Mouse (Mus musculus) heart, adult 2 months (tissue): ENCODE data around the gene Smarcd2. TPM values are rescaled to one million over a fixed set of nuclear protein-coding genes. Genes with fewer than 3 reads are reported as not detected.
"Not testable (repeated sequence)": the region's sequence is repeated elsewhere in the genome, so short reads cannot be mapped to it uniquely, and the experiment has no call there.

Source experiments
- DNase-seq, 2 experiments: peaks; one replicate each; pipeline ENCODE4 v3.0.0; 2021
- H3K27ac ChIP-seq: fragments of 200-600 bp; 2 replicates; pipeline ENCODE4 v1.8.1; 2022
- H3K27me3 ChIP-seq: fragments of 200-500 bp; 2 replicates; pipeline ENCODE4 v1.6.1; 2012; ENCODE audit warnings: mild to moderate bottlenecking, low read length, inconsistent platforms, mixed read lengths; ENCODE audit not compliant: control insufficient read depth, insufficient read depth
- H3K36me3 ChIP-seq: fragments of 200-500 bp; 2 replicates; pipeline ENCODE4 v1.6.1; 2012; ENCODE audit warnings: low read length, inconsistent platforms; ENCODE audit not compliant: control insufficient read depth, insufficient read depth
- H3K4me1 ChIP-seq: fragments of 200-500 bp; 2 replicates; pipeline ENCODE4 v1.6.1; 2011; ENCODE audit warnings: low read length; ENCODE audit not compliant: control insufficient read depth, insufficient read depth
- H3K4me3 ChIP-seq: fragments of 200-600 bp; 2 replicates; pipeline ENCODE4 v1.8.1; 2022
- H3K79me2 ChIP-seq: fragments of 200-500 bp; replicated peaks from 2 replicates; pipeline ENCODE4 v1.6.1; 2012; ENCODE audit warnings: mild to moderate bottlenecking, inconsistent platforms, low read length, moderate library complexity, mixed read lengths; ENCODE audit not compliant: control insufficient read depth, insufficient read depth
- H3K9ac ChIP-seq: fragments of 200-500 bp; 2 replicates; pipeline ENCODE4 v1.6.1; 2012; ENCODE audit warnings: low read depth, mild to moderate bottlenecking, control low read depth, inconsistent platforms, low read length, mixed read lengths
- CTCF ChIP-seq: fragments of 200-600 bp; IDR thresholded peaks from 2 replicates; pipeline ENCODE4 v1.8.1; 2022; ENCODE audit warnings: antibody characterized with exemption, mild to moderate bottlenecking, moderate library complexity
- EP300 ChIP-seq: fragments of 200-500 bp; IDR thresholded peaks from 2 replicates; pipeline ENCODE4 v1.6.1; 2011; ENCODE audit warnings: low read depth, low read length, control low read depth; ENCODE audit not compliant: insufficient read depth
- POLR2A ChIP-seq: fragments of 200-500 bp; IDR thresholded peaks from 2 replicates; pipeline ENCODE4 v1.6.1; 2011; ENCODE audit warnings: mild to moderate bottlenecking, low read depth, low read length, control low read depth; ENCODE audit not compliant: insufficient read depth
- WGBS: fragments of 180-500 bp; shearing (Covaris S2); methylation state at CpG from one replicate; pipeline ENCODE4 v1.1.7; 2018; 5-methylcytosine and 5-hydroxymethylcytosine counted together
- intact Hi-C: fragments of 180-260 bp; cut with DNase I; formaldehyde crosslinking; loops from one replicate; pipeline ENCODE4 v1.15.1; 2025
- polyA plus RNA-seq: library from polyadenylated mRNA; depleted of rRNA; stranded (reverse); fragments of >200 nt; gene quantifications from 2 replicates; pipeline ENCODE4 v1.2.3, GENCODE M21; 2012
- total RNA-seq, 2 experiments: library from RNA; stranded (reverse); gene quantifications; 2 replicates each; pipeline ENCODE4 v1.2.3; 2021

The Smarcd2 gene
- total and polyA plus RNA-seq, 3 experiments: 16.6 to 39.2 (median 17.2) TPM

GRCm38 (mm10) chr11:106254767-106255166 lies 18.0 kb downstream of the Smarcd2 start:
- H3K4me1 ChIP-seq: peaks cover 5% of the 10 kb centered on the region
- H3K27me3 ChIP-seq: no peaks in the 10 kb centered on the region
- H3K36me3 ChIP-seq: peaks cover 2% of the 10 kb centered on the region
- no peak overlapping the region for H3K27ac ChIP-seq
- intact Hi-C loops: no loop called here
- TF ChIP-seq POLR2A (no peak), CTCF (no peak), EP300 (no peak)
- peak overlapping the region; percentile 71 for H3K4me3 ChIP-seq
- DNase-seq: no peak
- H3K9ac ChIP-seq: no peak overlapping the region
- no peaks in the 10 kb centered on the region for H3K79me2 ChIP-seq
- WGBS: 9% methylated on average over 2 of the region's 2 CpGs

DNA sequence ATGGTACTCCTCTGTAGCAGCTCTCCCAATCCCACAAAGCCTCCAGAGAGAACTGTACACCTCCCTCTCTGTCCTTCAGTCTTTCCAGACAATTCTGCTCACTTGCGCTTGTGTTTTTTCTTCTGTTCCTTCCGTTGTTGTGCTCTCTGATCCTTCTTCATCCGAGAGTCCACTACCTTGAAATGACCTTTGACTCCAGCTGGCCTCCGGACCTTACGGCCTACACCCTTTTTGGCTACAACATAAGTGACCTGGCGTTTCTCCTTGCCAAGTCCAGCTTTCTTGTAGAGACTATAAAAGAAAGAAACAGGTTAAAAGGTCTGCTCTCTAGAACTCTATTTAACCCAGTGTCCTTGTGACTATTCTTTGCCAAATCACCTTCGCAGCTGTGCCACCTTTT lies 23.4 kb downstream of the Smarcd2 start:
- H3K4me3 ChIP-seq: no peak overlapping the region
- no peaks in the 10 kb centered on the region for H3K79me2 ChIP-seq
- H3K27me3 ChIP-seq: no peaks in the 10 kb centered on the region
- no peak overlapping the region for H3K9ac ChIP-seq
- no peaks in the 10 kb centered on the region for H3K4me1 ChIP-seq
- H3K27ac ChIP-seq: no peak overlapping the region
- DNase-seq: no peak
- no peak for TF ChIP-seq EP300
- TF ChIP-seq CTCF: no peak
- no peak for TF ChIP-seq POLR2A
- intact Hi-C loops: loop anchor here (10.0 kb wide), 1 partner anchor 325 kb away; no protein-coding TSS in a partner anchor
- 78% methylated on average over 7 of the region's 7 CpGs for WGBS
- H3K36me3 ChIP-seq: peaks cover 4% of the 10 kb centered on the region; the same call in 1 of the 2 replicates

- WGBS: 95% methylated on average over 1 of the region's 1 CpGs
- intact Hi-C loops: loop anchor here (10.0 kb wide), 1 partner anchor 322 kb away; no protein-coding TSS in a partner anchor
- no peak overlapping the region for H3K4me3 ChIP-seq
- no peak for DNase-seq
- H3K79me2 ChIP-seq: no peaks in the 10 kb centered on the region
- no peaks in the 10 kb centered on the region for H3K4me1 ChIP-seq
- TF ChIP-seq CTCF: peak; percentile 60
- TF ChIP-seq EP300: no peak
- H3K27ac ChIP-seq: no peak overlapping the region
- H3K27me3 ChIP-seq: no peaks in the 10 kb centered on the region
- H3K36me3 ChIP-seq: peaks cover 6% of the 10 kb centered on the region
- no peak overlapping the region for H3K9ac ChIP-seq
These were observed 25.9 kb downstream of the Smarcd2 start for GRCm38 (mm10) chr11:106246834-106247233.

DNA sequence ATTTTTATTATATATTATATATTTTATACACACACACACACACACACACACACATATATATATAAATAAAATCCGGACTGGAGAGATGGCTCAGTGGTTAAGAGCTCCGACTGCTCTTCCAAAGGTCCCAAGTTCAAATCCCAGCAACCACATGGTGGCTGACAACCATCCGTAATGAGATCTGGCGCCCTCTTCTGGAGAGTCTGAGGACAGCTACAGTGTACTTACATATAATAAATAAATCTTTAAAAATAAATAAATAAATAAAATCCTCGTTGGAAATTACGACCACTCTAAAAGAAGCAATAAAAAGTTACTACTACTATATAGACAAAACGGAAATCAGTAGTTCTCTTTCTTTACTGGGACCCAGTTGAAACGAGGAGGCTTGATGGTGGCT lies 38.8 kb downstream of the Smarcd2 start:
- H3K27me3 ChIP-seq, intact Hi-C loops, H3K9ac ChIP-seq, H3K79me2 ChIP-seq, DNase-seq, H3K4me1 ChIP-seq, H3K36me3 ChIP-seq, H3K27ac ChIP-seq, H3K4me3 ChIP-seq: not testable (repeated sequence)
- 85% methylated on average over 8 of the region's 8 CpGs for WGBS
- peak; percentile 60 for TF ChIP-seq CTCF

- 74% methylated on average over 3 of the region's 3 CpGs for WGBS
- H3K4me3 ChIP-seq: no peak overlapping the region
- H3K27me3 ChIP-seq: no peaks in the 10 kb centered on the region
- no peak overlapping the region for H3K9ac ChIP-seq
- DNase-seq: no peak
- peaks cover 3% of the 10 kb centered on the region for H3K36me3 ChIP-seq
- no peak overlapping the region for H3K27ac ChIP-seq
- no peak for TF ChIP-seq CTCF
- no peak for TF ChIP-seq EP300
- no peak for TF ChIP-seq POLR2A
- H3K4me1 ChIP-seq: peaks cover 1% of the 10 kb centered on the region; the same call in 1 of the 2 replicates
- intact Hi-C loops: no loop called here
- H3K79me2 ChIP-seq: peaks cover 3% of the 10 kb centered on the region
These were observed 52.2 kb downstream of the Smarcd2 start for GRCm38 (mm10) chr11:106220603-106221002.

DNA sequence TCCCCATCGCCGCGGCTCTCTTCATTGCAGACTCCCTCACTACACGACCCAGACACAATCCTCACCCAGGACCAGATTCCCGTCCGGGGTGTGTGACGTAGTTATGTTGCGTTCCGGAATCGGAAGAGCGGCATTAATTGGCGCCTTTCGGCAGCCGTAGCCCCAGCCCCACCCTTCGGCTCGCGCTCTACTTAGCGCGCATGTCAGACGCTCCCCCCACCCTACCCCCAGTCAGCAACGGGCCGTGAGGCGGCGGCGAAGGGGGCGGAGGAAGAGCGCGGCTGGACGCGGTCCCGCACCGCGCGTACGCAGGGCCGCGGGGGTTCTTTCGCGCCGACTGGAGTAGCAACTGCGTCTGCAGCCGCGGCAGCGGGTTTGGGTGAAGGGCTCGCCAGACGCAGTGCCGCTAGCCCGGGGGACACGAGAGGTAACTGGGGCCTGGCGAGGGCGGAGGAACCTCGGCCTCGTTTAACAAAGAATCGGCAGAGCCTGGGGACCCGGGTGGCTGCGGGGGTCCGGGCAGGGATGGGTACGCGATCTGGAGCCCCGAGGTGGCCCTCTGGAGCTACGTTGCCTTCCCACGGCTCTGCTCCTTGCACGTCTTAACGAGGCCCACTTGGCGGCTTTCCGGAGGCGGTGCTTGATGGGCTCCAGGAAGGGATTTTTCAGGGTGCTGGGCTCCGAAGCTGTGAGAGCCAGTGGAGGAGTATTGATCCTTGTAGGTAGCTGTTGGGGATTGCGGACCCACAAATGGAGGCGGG lies 55.9 kb downstream of the Smarcd2 start, which contains the start of gene Ddx42:
TSS of gene Ddx42 (plus strand) at position 197 of the 761 bp plus-strand sequence.
- TF ChIP-seq CTCF (no peak), EP300 (peak; percentile 51; the same call in 1 of the 2 replicates), POLR2A (peak; percentile 65; the same call in 1 of the 2 replicates)
- Histone ChIP-seq H3K4me3 (peak within 1 kb of the TSS; percentile 69), H3K79me2 (peaks cover 4% of the 10 kb centered on the region), H3K4me1 (peaks cover 6% of the 10 kb centered on the region), H3K36me3 (peaks cover 9% of the 10 kb centered on the region), H3K9ac (peak within 1 kb of the TSS; percentile 91), H3K27ac (peak within 1 kb of the TSS; percentile 92), H3K27me3 (no peaks in the 10 kb centered on the region)
- peak; percentile 91 to 93 for DNase-seq
- intact Hi-C loops: loop anchor here (1.0 to 2.0 kb wide), 2 partner anchors 24 to 56 kb away; partner anchors contain the start of gene Smarcd2
- WGBS: under 1% methylated on average over 70 of the region's 70 CpGs
